Mouse (Mus musculus): ENCODE measurements around the gene Tesmin. TPM values are rescaled to one million over a fixed set of nuclear protein-coding genes. Genes with fewer than 3 reads are reported as not detected.

Gene Tesmin
- polyA plus RNA-seq, 1 experiment = 0.30 TPM

DNA sequence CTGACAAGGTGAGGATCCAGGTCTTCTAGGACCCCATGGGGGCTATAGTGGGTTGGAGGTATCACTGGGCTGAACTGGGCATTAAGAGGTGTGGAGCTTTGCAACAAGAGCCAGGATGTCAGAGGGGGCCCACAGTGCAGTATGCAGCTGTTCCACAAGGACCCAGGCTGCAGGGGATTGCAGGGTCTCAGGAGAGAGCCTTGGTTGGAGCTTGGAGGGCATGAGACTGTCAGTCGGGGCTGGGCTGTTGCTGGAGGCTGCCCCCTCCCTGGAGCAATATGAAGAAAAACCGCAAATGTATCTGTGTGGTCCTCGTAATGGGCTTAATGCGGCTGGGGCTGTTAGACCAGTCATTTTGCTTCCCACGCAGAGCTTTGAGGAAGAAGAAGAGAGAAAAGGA lies 52.0 kb downstream of the Tesmin start:
- DNase-seq (ENCODE audit: low read depth) = no peak

DNA sequence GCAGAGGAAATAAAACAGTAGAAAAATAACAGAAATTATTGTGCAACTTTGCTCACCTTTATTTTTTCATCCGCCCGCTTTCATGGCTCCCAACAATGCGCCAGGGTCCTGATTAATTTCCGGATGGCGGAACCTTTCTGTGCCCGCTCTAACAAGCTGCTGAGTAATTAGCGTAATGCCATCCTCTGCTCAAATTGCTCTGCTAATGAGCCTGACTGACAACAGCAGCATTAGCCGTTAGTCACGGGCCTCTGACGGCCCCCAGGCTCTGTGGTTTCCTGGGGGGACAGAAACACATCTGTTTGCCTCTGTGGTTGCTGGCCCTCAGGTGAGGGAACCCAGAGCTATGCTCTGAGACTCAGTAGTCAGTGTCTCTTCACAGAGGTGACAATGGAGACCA lies 52.4 kb downstream of the Tesmin start:
- DNase-seq (ENCODE audit: low read depth) = no peak

- DNase-seq (ENCODE audit: low read depth) = no peak
Measured at GRCm38 (mm10) chr19:3447348-3447747, 58.7 kb downstream of the Tesmin start.

GRCm38 (mm10) chr19:3449248-3449647 lies 60.6 kb downstream of the Tesmin start:
- no peak for DNase-seq (ENCODE audit: low read depth)

DNA sequence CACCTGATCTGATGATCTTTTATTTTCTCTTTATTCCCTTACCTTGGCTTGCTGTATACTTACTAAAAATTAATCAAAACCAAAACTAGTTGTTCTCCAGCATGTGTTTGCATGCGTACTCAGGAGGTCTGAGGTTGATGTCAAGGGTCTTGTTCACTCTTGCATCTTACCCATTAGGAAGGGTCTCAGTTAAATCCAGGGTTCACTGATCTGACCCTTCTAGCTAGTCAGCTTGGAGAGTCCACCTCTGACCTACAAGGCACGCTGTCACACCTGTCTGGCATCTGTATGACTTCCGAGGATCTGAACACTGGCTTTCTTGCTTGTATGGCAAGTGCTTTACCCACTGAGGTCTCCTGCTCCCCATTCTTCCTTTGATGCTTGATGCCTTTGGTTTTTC lies 62.1 kb downstream of the Tesmin start:
- DNase-seq (ENCODE audit: low read depth) = no peak

GRCm38 (mm10) chr19:3451170-3451569 lies 62.5 kb downstream of the Tesmin start:
- DNase-seq (ENCODE audit: low read depth) = no peak

DNA sequence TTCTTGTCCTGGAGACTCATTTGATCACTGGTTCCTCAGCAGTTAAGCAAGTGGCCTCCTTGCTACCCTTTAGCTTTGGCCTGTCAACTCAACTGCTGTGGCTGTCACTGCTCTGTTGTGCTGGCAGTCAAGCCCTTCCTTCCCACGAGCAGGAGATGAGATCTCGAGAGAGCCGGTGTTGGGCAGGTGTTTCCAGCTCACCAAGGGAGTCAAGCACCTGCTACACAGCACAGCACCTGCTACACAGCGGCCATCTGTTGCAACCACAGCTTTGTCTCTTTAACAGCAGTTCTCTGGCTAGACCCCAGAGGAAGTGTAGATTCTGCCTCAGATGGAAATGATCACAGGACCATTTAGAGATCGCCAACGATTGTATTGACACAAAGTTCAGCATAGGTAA lies 63.0 kb downstream of the Tesmin start:
- no peak for DNase-seq (ENCODE audit: low read depth)

Other genes starting within 250 kb of the Tesmin start
- 33.5 and 38.8 TPM in 2 replicates for gene Mrpl21, start 106.0 kb upstream of the Tesmin start, polyA plus RNA-seq (2012; rRNA removed)
- gene Ighmbp2, start 105.8 kb upstream of the Tesmin start, polyA plus RNA-seq (2012; rRNA removed) = 6.2 and 7.4 TPM in 2 replicates
- 128 and 154 TPM in 2 replicates for gene Cpt1a, start 66.5 kb upstream of the Tesmin start, polyA plus RNA-seq (2012; rRNA removed)
- gene Gal, start 25.7 kb downstream of the Tesmin start, polyA plus RNA-seq (2012; rRNA removed) = 0.30 and 0.65 TPM in 2 replicates
- 43.7 and 43.8 TPM in 2 replicates for gene Ppp6r3, start 186.9 kb downstream of the Tesmin start, polyA plus RNA-seq (2012; rRNA removed)